Mouse (Mus musculus) CH12.LX (cell line): Measurements from ENCODE around the gene Acvr2b. TPM values are rescaled to one million over a fixed set of nuclear protein-coding genes. Genes with fewer than 3 reads are reported as not detected.

ENCODE experiments used
- DNase-seq: peaks from one replicate; pipeline ENCODE4 v3.0.0-alpha.2; 2013; ENCODE audit errors: extremely low read depth
- H3K27ac ChIP-seq: 2 replicates; pipeline ENCODE4 v1.5.1; 2012; ENCODE audit warnings: low read depth, mild to moderate bottlenecking, control low read depth, moderate library complexity; ENCODE audit not compliant: insufficient read depth
- H3K27me3 ChIP-seq: replicated peaks from 2 replicates; pipeline ENCODE3; 2012; ENCODE audit warnings: inconsistent platforms
- H3K36me3 ChIP-seq, 2 experiments: replicated peaks in 1 of 2; 2 replicates each; pipeline versions ENCODE3 to v1.6.1; 2012; ENCODE audit warnings: inconsistent platforms in 1 of 2, low read length in 1 of 2, mild to moderate bottlenecking in 1 of 2, mixed read lengths in 1 of 2, moderate library complexity in 1 of 2; ENCODE audit not compliant: control insufficient read depth in 1 of 2, insufficient read depth in 1 of 2
- H3K4me1 ChIP-seq, 2 experiments: 2 replicates each; pipeline ENCODE4 v1.6.1; 2012; ENCODE audit warnings: inconsistent platforms in 1 of 2, moderate library complexity in 1 of 2; ENCODE audit not compliant: insufficient read depth in 2 of 2, control insufficient read depth in 1 of 2
- H3K4me2 ChIP-seq: 2 replicates; pipeline ENCODE4 v1.6.1; 2012; ENCODE audit warnings: low read depth, mild to moderate bottlenecking, control low read depth; ENCODE audit not compliant: poor library complexity, insufficient read depth, severe bottlenecking
- H3K4me3 ChIP-seq, 3 experiments: fragments of 150-350 bp in 1 of 3; sonication (generic) in 1 of 3; replicated peaks in 1 of 3; 2 replicates each; pipeline versions ENCODE3 to v1.5.1; 2011 to 2012; ENCODE audit warnings: low read depth in 2 of 3, low read length in 2 of 3, mild to moderate bottlenecking in 2 of 3, moderate library complexity in 2 of 3, control low read depth in 1 of 3, improper control_type of control experiment in 1 of 3, inconsistent platforms in 1 of 3, mixed read lengths in 1 of 3; ENCODE audit not compliant: poor library complexity in 1 of 3
- H3K79me2 ChIP-seq: replicated peaks from 2 replicates; pipeline ENCODE4 v1.6.1; 2012; ENCODE audit warnings: mild to moderate bottlenecking, moderate library complexity; ENCODE audit not compliant: control insufficient read depth, poor library complexity, insufficient read depth, severe bottlenecking; ENCODE audit errors: extremely low read depth
- H3K9ac ChIP-seq: 2 replicates; pipeline ENCODE4 v1.6.1; 2012; ENCODE audit warnings: low read depth, mild to moderate bottlenecking, control low read depth, moderate library complexity; ENCODE audit not compliant: insufficient read depth
- H3K9me3 ChIP-seq: replicated peaks from 2 replicates; pipeline ENCODE3; 2012; ENCODE audit warnings: low read length, inconsistent platforms, mixed read lengths
- CHD1 ChIP-seq: IDR thresholded peaks from 2 replicates; pipeline ENCODE4 v1.6.1; 2012; ENCODE audit warnings: low read depth, low read length, improper control_type of control experiment, inconsistent platforms
- CTCF ChIP-seq, 2 experiments: IDR thresholded peaks in 1 of 2; conservative IDR thresholded peaks in 1 of 2; 2 replicates each; pipeline ENCODE4 v1.5.1; 2011 to 2012; ENCODE audit warnings: low read depth in 2 of 2, low read length in 2 of 2, improper control_type of control experiment in 1 of 2, inconsistent platforms in 1 of 2, mild to moderate bottlenecking in 1 of 2, moderate library complexity in 1 of 2
- E2F4 ChIP-seq: IDR thresholded peaks from 2 replicates; pipeline ENCODE4 v1.6.1; 2011; ENCODE audit warnings: low read depth, low read length, improper control_type of control experiment; ENCODE audit not compliant: insufficient replicate concordance
- ELF1 ChIP-seq: IDR thresholded peaks from 2 replicates; pipeline ENCODE4 v1.6.1; 2014; ENCODE audit warnings: low read depth, mild to moderate bottlenecking, inconsistent platforms, low read length, improper control_type of control experiment
- EP300 ChIP-seq: IDR thresholded peaks from 2 replicates; pipeline ENCODE4 v1.6.1; 2011; ENCODE audit warnings: low read length, improper control_type of control experiment
- ETS1 ChIP-seq: conservative IDR thresholded peaks from 2 replicates; pipeline ENCODE4 v1.6.1; 2012; ENCODE audit warnings: low read depth, mild to moderate bottlenecking, inconsistent platforms, low read length, improper control_type of control experiment, moderate library complexity
- GABPA ChIP-seq: IDR thresholded peaks from 2 replicates; pipeline ENCODE4 v1.6.1; 2012; ENCODE audit warnings: low read depth, low read length, improper control_type of control experiment, inconsistent platforms; ENCODE audit not compliant: insufficient replicate concordance
- HCFC1 ChIP-seq: IDR thresholded peaks from 2 replicates; pipeline ENCODE4 v1.6.1; 2012; ENCODE audit warnings: low read depth, mild to moderate bottlenecking, inconsistent platforms, low read length, improper control_type of control experiment
- JUN ChIP-seq: IDR thresholded peaks from 2 replicates; pipeline ENCODE4 v1.6.1; 2011; ENCODE audit warnings: low read depth, mild to moderate bottlenecking, low read length, improper control_type of control experiment, moderate library complexity; ENCODE audit not compliant: insufficient read depth
- KAT2A ChIP-seq: IDR thresholded peaks from 2 replicates; pipeline ENCODE4 v1.6.1; 2012; ENCODE audit warnings: low read length, improper control_type of control experiment, inconsistent platforms; ENCODE audit not compliant: insufficient replicate concordance
- MAFK ChIP-seq: IDR thresholded peaks from 2 replicates; pipeline ENCODE4 v1.6.1; 2011; ENCODE audit warnings: low read length, improper control_type of control experiment; ENCODE audit not compliant: insufficient replicate concordance
- MAX ChIP-seq: IDR thresholded peaks from 2 replicates; pipeline ENCODE4 v1.6.1; 2011; ENCODE audit warnings: low read length, improper control_type of control experiment
- MAZ ChIP-seq: IDR thresholded peaks from 2 replicates; pipeline ENCODE4 v1.6.1; 2012; ENCODE audit warnings: low read depth, mild to moderate bottlenecking, inconsistent platforms, low read length, improper control_type of control experiment, moderate library complexity
- MEF2A ChIP-seq: IDR thresholded peaks from 2 replicates; pipeline ENCODE4 v1.6.1; 2014; ENCODE audit warnings: low read depth, mild to moderate bottlenecking, inconsistent platforms, low read length, improper control_type of control experiment, borderline replicate concordance
- MXI1 ChIP-seq: IDR thresholded peaks from 2 replicates; pipeline ENCODE4 v1.6.1; 2011; ENCODE audit warnings: mild to moderate bottlenecking, low read depth, low read length, improper control_type of control experiment
- MYC ChIP-seq: IDR thresholded peaks from 2 replicates; pipeline ENCODE4 v1.6.1; 2011; ENCODE audit warnings: low read depth, mild to moderate bottlenecking, improper control_type of control experiment, low read length
- NELFE ChIP-seq: IDR thresholded peaks from 2 replicates; pipeline ENCODE4 v1.6.1; 2011; ENCODE audit warnings: low read depth, low read length, improper control_type of control experiment
- NRF1 ChIP-seq: IDR thresholded peaks from 2 replicates; pipeline ENCODE4 v1.6.1; 2014; ENCODE audit warnings: low read depth, mild to moderate bottlenecking, inconsistent platforms, low read length, improper control_type of control experiment, moderate library complexity
- POLR2AphosphoS2 ChIP-seq: IDR thresholded peaks from 2 replicates; pipeline ENCODE4 v1.6.1; 2011; ENCODE audit warnings: low read depth, low read length, improper control_type of control experiment
- SIN3A ChIP-seq: IDR thresholded peaks from 2 replicates; pipeline ENCODE4 v1.6.1; 2012; ENCODE audit warnings: low read length, improper control_type of control experiment, inconsistent platforms
- SMC3 ChIP-seq: IDR thresholded peaks from 2 replicates; pipeline ENCODE4 v1.6.1; 2011; ENCODE audit warnings: low read depth, low read length, improper control_type of control experiment
- TCF12 ChIP-seq: IDR thresholded peaks from 2 replicates; pipeline ENCODE4 v1.6.1; 2014; ENCODE audit warnings: low read depth, mild to moderate bottlenecking, inconsistent platforms, low read length, improper control_type of control experiment
- USF1 ChIP-seq: IDR thresholded peaks from 2 replicates; pipeline ENCODE4 v1.6.1; 2014; ENCODE audit warnings: low read depth, mild to moderate bottlenecking, inconsistent platforms, low read length, improper control_type of control experiment
- USF2 ChIP-seq: conservative IDR thresholded peaks from 2 replicates; pipeline ENCODE4 v1.6.1; 2011; ENCODE audit warnings: low read depth, low read length, improper control_type of control experiment
- dilution Hi-C: fragments of 300-500 bp; cut with MboI; formaldehyde crosslinking; loops from 2 replicates; pipeline ENCODE4 v1.14.3; 2020; ENCODE audit warnings: low sequenced_read_pairs; ENCODE audit not compliant: extremely low pct_unique_long_range_greater_than_20kb, extremely low pct_ligation_motif_present
- in situ Hi-C: fragments of 300-500 bp; cut with MboI; formaldehyde crosslinking; loops from 3 replicates; pipeline ENCODE4 v1.14.3; 2019; ENCODE audit warnings: low sequenced_read_pairs, low pct_ligation_motif_present, low pct_unique_long_range_greater_than_20kb, mixed read lengths
- polyA plus RNA-seq: library from polyadenylated mRNA; unstranded; fragments of >175 nt; gene quantifications from 2 replicates; pipeline ENCODE4 v1.2.1, GENCODE M21; 2012; ENCODE audit warnings: low read depth; ENCODE audit not compliant: insufficient read length
- total RNA-seq, 2 experiments: library from RNA; depleted of rRNA; stranded (reverse); fragments of 300-350 nt in 1 of 2; fragments of >200 nt in 1 of 2; gene quantifications; 2 replicates each; pipeline ENCODE4 v1.2.3; 2012 to 2014

Gene Acvr2b
- total and polyA plus RNA-seq, 3 experiments = 0.30 to 1.5 (median 0.66) TPM

DNA sequence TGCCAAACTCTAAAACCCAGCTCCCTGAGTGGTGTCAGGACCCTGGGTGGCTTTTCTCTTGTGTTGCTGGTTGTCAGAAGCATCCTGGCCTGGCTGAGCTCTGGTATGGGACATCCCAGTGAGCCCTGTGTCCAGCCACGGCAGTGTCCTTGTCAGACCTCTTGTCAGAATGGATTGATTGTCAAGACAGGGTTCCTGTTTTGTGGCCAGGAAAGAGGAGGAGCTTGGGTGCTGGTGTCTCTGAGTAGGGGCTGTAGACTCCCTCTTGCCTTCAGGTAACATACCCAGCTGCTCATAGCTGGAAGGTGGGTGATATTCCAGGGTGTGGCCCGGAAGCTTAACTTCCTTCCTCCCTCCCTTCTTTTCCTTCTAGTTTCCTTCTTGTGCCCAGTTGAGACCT is 33.9 kb downstream of the Acvr2b start:
- Histone ChIP-seq H3K9me3 (no peaks in the 10 kb centered on the region), H3K27me3 (no peaks in the 10 kb centered on the region), H3K4me3 (no peak overlapping the region), H3K4me1 (peaks cover 13 to 20% of the 10 kb centered on the region in 2 experiments), H3K4me2 (no peak overlapping the region), H3K27ac (no peak overlapping the region), H3K9ac (no peak overlapping the region), H3K36me3 (peaks cover 0 to 5% of the 10 kb centered on the region in 2 experiments), H3K79me2 (no peaks in the 10 kb centered on the region)
- dilution Hi-C loops (no loop called here), in situ Hi-C loops (no loop called here)
- no peak for TF ChIP-seq MAZ
- no peak for DNase-seq

DNA sequence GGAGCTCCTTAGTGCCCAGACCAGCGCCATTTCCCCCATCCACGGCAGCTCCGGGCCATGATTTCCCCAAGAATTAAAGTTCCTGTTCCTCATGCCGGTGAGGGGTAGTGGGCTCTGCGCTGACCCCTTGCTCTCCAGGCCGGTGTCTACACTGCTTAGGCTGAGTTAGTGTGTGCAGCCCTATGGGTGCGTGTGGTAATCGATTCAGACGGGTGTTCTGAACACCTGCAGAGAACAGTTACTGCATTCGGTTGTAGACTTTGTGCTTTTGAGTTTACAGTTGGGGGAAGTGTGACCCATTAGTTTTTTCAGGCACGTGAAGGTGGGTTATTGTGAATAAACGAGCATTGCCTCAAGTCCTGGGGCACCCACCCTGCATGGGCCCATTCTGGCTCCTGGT is 36.1 kb downstream of the Acvr2b start:
- no peaks in the 10 kb centered on the region for H3K79me2 ChIP-seq
- peaks cover 0 to 1% of the 10 kb centered on the region in 2 experiments for H3K36me3 ChIP-seq
- in situ Hi-C loops = no loop called here
- no peak for DNase-seq
- no peak overlapping the region for H3K27ac ChIP-seq
- dilution Hi-C loops = no loop called here
- no peaks in the 10 kb centered on the region for H3K9me3 ChIP-seq
- no peak overlapping the region for H3K9ac ChIP-seq
- TF ChIP-seq NRF1 (no peak), USF2 (no peak), EP300 (no peak), POLR2AphosphoS2 (no peak), E2F4 (no peak), CTCF (conservative IDR thresholded peaks at IDR 0.05 in 1 of 2, IDR thresholded peaks at IDR 0.05 in 1 of 2; ENCODE audit: low read depth in 2 of 2, low read length in 2 of 2) (no peak), MEF2A (no peak), MAFK (no peak), CHD1 (no peak), MYC (no peak), GABPA (no peak), MAX (no peak), KAT2A (no peak)
- TF ChIP-seq, all 38 proteins: peak for 0
- Histone ChIP-seq H3K4me2 (no peak overlapping the region), H3K4me3 (no peak overlapping the region), H3K27me3 (no peaks in the 10 kb centered on the region), H3K4me1 (peaks cover 13 to 26% of the 10 kb centered on the region in 2 experiments)

DNA sequence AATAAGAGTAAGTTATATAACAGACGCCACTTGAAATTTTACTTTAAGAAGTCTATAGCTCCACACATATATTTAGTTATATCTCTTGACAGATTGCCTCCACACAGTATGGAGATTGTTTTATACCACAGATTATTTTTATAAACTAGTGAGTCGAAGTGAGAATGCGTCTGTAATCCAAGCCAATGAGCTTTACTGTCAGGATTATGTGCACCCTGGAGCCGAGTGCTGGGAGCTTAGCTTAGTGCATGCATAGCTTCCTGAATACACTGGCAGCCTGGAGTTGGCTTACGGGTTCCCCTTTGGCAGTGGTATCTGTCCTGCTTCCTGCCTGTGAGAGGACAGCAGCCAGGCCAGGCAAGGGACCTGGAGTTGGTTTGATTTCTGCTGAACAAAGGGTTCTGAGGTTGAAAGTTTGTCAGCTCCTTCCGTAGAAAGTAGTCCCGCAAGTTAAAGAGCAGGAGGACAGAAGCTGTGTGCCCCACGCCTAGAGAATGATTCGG is 36.6 kb downstream of the Acvr2b start:
- Histone ChIP-seq H3K4me2 (no peak overlapping the region), H3K9ac (no peak overlapping the region), H3K9me3 (no peaks in the 10 kb centered on the region), H3K79me2 (no peaks in the 10 kb centered on the region), H3K4me1 (peaks cover 13 to 26% of the 10 kb centered on the region in 2 experiments), H3K27ac (no peak overlapping the region), H3K4me3 (no peak overlapping the region), H3K27me3 (no peaks in the 10 kb centered on the region), H3K36me3 (no peaks in the 10 kb centered on the region)
- dilution Hi-C loops (no loop called here), in situ Hi-C loops (no loop called here)
- TF ChIP-seq HCFC1 = no peak
- no peak for TF ChIP-seq TCF12
- TF ChIP-seq POLR2AphosphoS2 = no peak
- no peak for TF ChIP-seq SMC3
- no peak for TF ChIP-seq SIN3A
- no peak for TF ChIP-seq NELFE
- no peak for TF ChIP-seq USF2
- TF ChIP-seq ETS1 = no peak
- TF ChIP-seq MXI1 = no peak
- TF ChIP-seq EP300 = no peak
- no peak for TF ChIP-seq JUN
- TF ChIP-seq USF1 = no peak
- no peak for TF ChIP-seq ELF1
- no peak for TF ChIP-seq MEF2A
- no peak for DNase-seq
